Mouse (Mus musculus): Measurements from ENCODE around the gene Pinlyp. TPM values are rescaled to one million over a fixed set of nuclear protein-coding genes. Genes with fewer than 3 reads are reported as not detected.
A peak's percentile ranks its signal among the peaks of the same experiment; 100 is the strongest.

The Pinlyp gene
- total RNA-seq, 2 experiments from 2014 or later: not detected

GRCm38 (mm10) chr7:24561450-24561849 is 15.5 kb upstream of the Pinlyp start:
- no peak for DNase-seq

- no peak for DNase-seq
Measured at GRCm38 (mm10) chr7:24555786-24556185, 9.9 kb upstream of the Pinlyp start.

- DNase-seq: no peak
Measured at GRCm38 (mm10) chr7:24551985-24552759, 6.3 kb upstream of the Pinlyp start.

- DNase-seq: no peak
Measured at GRCm38 (mm10) chr7:24547534-24548036, 1.7 kb upstream of the Pinlyp start.

GRCm38 (mm10) chr7:24546634-24547389 is 894 bp upstream of the Pinlyp start:
- peak; percentile 99 for DNase-seq

- no peak for DNase-seq
Measured at GRCm38 (mm10) chr7:24544506-24544905, 1.4 kb downstream of the Pinlyp start.

GRCm38 (mm10) chr7:24539686-24540085 is 6.2 kb downstream of the Pinlyp start:
- no peak for DNase-seq

GRCm38 (mm10) chr7:24538701-24539100 is 7.2 kb downstream of the Pinlyp start:
- DNase-seq: no peak

GRCm38 (mm10) chr7:24538154-24538553 is 7.8 kb downstream of the Pinlyp start:
- DNase-seq: no peak

- DNase-seq: peak; percentile 36
Measured at GRCm38 (mm10) chr7:24537591-24537990, 8.3 kb downstream of the Pinlyp start.

- DNase-seq: no peak
Measured at GRCm38 (mm10) chr7:24537081-24537480, 8.8 kb downstream of the Pinlyp start.

- DNase-seq: no peak
Measured at GRCm38 (mm10) chr7:24534301-24534700, 11.6 kb downstream of the Pinlyp start.

- no peak for DNase-seq
Measured at GRCm38 (mm10) chr7:24533806-24534205, 12.1 kb downstream of the Pinlyp start.

GRCm38 (mm10) chr7:24533031-24533571 is 12.8 kb downstream of the Pinlyp start:
- DNase-seq: no peak

GRCm38 (mm10) chr7:24531211-24531971 is 14.5 kb downstream of the Pinlyp start:
- peak; percentile 74 for DNase-seq

GRCm38 (mm10) chr7:24530062-24530931 is 15.6 kb downstream of the Pinlyp start, which contains the start of gene Irgq:
TSS of gene Irgq (plus strand) at chr7:24530689.
- DNase-seq: peak; percentile 99

- no peak for DNase-seq
Measured at GRCm38 (mm10) chr7:24529580-24529979, 16.3 kb downstream of the Pinlyp start.

GRCm38 (mm10) chr7:24528861-24529260 is 17.1 kb downstream of the Pinlyp start:
- DNase-seq: no peak

GRCm38 (mm10) chr7:24525686-24526420 is 20.1 kb downstream of the Pinlyp start:
- no peak for DNase-seq

GRCm38 (mm10) chr7:24524978-24525377 is 20.9 kb downstream of the Pinlyp start:
- DNase-seq: no peak

All from gastrocnemius, postnatal 10 days (tissue).